Mouse (Mus musculus) activated CD4-positive, CD25-positive, alpha-beta regulatory T cell, adult 4 months (primary cell): Measurements from ENCODE around the gene Htr5a. TPM values are rescaled to one million over a fixed set of nuclear protein-coding genes. Genes with fewer than 3 reads are reported as not detected.

Source experiments
- ATAC-seq: one replicate; pipeline ENCODE4 v1.8.0; 2017
- polyA plus RNA-seq, 2 experiments: library from polyadenylated mRNA; unstranded; fragments of 100-300 nt; shearing (Covaris generic); gene quantifications; one replicate each; pipeline ENCODE4 v1.2.1; 2017

Gene Htr5a
- polyA plus RNA-seq, result not detected

GRCm38 (mm10) chr5:27841701-27842295 is at the start of gene Htr5a:
Gene Htr5a (plus strand): TSS chr5:27842149.
- no peak for ATAC-seq

- ATAC-seq, result no peak
These were observed 49.8 kb upstream of the Htr5a start for GRCm38 (mm10) chr5:27792173-27792470.

- ATAC-seq, result no peak
These were observed 49.3 kb upstream of the Htr5a start for GRCm38 (mm10) chr5:27792531-27793205.

DNA sequence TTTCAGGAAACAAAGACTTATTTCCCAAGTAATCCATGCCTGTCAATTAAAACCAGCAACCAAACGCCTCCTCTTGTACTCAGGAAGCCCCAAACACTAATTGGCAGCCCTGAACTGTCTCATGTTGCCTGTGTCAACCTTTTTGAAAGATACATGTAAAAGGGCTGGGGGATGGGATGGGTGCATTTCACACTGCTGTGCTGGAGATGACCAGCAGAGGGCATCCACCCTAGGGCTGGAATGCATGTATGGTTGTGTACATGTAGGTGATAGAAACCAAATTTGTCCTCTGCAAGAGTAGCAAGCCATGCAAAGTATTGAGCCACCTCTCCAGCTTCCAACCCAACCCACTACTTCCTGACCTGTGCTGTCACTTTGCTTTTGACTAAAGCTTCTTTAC is 48.0 kb upstream of the Htr5a start:
- peak; percentile 26 for ATAC-seq

GRCm38 (mm10) chr5:27814282-27814681 is 27.7 kb upstream of the Htr5a start:
- no peak for ATAC-seq

DNA sequence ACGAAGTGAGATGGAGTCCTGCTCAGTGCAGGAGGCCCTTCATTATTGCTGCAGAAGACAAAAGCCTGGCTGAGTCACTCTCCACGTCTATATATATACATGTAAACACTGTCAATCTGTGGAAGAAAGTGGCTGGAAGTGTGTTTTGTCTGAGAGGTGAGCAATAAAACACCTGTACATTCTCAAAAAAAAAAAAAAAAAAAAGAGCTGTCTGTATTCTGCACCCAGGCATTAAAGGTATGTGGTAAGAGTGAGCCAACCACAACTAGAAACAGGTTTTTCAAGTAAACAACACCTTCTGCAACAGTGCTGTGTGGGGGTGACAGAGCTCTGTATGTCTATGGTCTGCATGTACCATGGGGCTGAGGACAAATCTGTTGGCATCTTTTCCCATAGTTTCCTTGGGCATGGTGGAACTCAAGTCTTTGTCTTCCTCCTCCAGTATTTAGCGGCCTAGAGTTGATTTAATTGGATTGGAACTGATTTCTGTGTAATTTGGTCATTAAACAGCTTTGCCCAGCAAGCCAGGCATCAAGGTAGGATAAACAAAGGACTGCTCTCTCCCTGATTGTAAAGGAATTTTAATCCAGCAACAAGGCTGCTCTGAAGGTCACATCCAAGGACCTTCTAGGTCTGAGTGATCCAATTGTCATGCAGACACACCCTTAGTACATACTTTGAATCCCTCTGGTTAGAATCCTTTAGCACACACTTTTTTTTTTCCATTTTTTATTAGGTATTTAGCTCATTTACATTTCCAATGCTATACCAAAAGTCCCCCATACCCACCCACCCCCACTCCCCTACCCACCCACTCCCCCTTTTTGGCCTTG is 22.9 kb upstream of the Htr5a start:
- no peak for ATAC-seq

DNA sequence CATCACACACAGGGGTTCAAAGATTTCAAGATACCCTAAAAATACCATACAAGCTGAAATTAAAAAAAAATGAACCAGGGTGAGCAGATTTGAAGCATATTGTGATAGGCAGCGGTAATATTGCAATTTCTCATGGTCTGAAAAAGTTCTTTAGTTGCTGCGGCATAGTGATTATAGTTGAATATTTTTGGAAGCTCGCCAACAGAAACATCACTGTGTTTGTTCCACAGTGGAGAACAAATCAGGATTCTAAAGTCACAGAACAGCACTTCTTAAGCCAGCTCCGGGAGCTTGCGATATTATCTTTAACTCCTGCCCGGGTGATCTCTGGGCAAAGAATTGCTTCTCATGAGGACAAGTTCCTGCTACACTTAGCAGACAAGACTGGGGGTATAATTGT is 20.8 kb upstream of the Htr5a start:
- no peak for ATAC-seq

- ATAC-seq, result no peak
These were observed 14.0 kb upstream of the Htr5a start for GRCm38 (mm10) chr5:27827971-27828370.

- ATAC-seq, result no peak
These were observed 6.9 kb upstream of the Htr5a start for GRCm38 (mm10) chr5:27835096-27835495.

DNA sequence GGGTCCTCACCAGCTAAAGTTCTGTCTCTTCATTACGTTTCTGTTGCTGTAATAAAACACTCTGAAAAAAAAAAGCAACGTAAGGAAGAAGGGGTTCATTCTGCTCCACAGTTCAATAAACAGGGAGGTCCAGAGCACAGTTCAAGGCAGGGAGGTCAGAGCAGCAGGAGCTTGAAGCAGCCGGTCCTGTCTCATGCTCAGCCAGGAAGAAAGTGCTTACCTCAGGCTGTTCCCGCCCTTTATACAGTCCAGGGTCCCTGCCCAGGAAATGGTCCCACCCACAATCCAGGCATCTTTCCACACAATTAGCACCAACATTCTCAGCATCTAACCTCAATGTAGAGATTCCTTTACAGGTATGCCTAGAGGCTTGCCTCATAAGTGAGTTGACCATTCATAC is 3.9 kb upstream of the Htr5a start:
- no peak for ATAC-seq

- no peak for ATAC-seq
These were observed 847 bp downstream of the Htr5a start for GRCm38 (mm10) chr5:27842671-27843320.

GRCm38 (mm10) chr5:27846979-27847378 is 5.0 kb downstream of the Htr5a start:
- no peak for ATAC-seq

- no peak for ATAC-seq
These were observed 12.3 kb downstream of the Htr5a start for GRCm38 (mm10) chr5:27854290-27854689.

DNA sequence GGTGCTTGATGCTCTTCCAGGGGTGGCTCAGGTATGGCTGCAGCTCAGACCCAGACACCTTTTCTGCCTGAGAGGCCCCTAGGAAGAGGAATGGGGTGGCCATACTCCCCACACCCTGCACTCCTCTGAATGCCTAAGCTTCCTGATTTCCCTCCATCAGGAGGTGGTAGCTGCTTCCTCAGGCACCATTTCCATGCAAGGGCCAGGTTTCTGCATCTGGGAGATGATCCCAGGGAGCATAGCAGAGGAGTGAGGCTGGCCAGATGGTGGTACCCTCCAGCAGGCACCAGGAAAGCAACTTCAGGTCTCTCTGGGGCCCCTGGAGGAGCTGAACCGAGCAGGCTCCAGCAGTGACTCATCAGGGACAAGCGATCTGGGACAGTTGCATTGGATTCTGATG is 13.8 kb downstream of the Htr5a start:
- ATAC-seq, result no peak

- no peak for ATAC-seq
These were observed 31.5 kb downstream of the Htr5a start for GRCm38 (mm10) chr5:27873240-27874082.

GRCm38 (mm10) chr5:27874211-27874610 is 32.3 kb downstream of the Htr5a start:
- ATAC-seq, result no peak

- ATAC-seq, result no peak
These were observed 33.6 kb downstream of the Htr5a start for GRCm38 (mm10) chr5:27875341-27876105.

GRCm38 (mm10) chr5:27878356-27878755 is 36.4 kb downstream of the Htr5a start:
- ATAC-seq, result no peak

GRCm38 (mm10) chr5:27879726-27880125 is 37.8 kb downstream of the Htr5a start:
- ATAC-seq, result no peak

DNA sequence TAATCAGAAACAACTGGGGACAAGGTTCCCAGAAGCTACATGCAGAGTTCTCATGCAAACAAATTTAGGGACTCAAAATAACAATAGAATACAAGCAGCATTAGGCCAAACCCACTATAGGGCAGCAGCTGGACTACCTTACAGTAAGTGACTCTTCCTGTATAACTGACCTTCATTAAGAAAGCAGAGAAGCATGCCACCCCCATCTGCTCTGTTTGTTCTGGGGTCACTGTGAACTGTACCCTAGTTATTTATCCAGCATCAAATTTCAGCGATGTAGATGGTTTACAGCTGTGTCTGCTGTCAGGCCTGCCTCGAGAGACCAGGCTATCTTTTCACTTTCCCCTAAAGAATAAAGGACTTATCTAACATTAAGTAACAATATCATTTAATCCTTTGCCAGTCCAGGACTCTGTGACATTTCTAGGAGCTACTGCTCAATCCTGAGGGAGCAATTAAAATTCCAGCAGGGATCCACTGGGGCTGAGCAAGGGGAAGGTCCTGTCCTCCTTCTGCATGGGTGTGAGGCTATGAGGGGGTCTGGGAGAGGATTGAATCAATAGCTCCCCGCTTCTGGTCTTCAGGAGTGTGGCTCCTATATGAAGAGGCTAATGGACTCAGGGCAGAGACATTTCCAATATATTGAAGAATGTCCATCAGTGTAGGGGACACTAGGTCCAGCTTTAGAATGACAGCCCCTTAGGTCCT is 38.5 kb downstream of the Htr5a start:
- no peak for ATAC-seq

- ATAC-seq, result no peak
These were observed 39.3 kb downstream of the Htr5a start for GRCm38 (mm10) chr5:27881261-27881660.
